Mouse (Mus musculus): ENCODE results near the gene Cer1. TPM values are rescaled to one million over a fixed set of nuclear protein-coding genes. Genes with fewer than 3 reads are reported as not detected.

Cer1 gene
- polyA plus RNA-seq (2017; shearing (Covaris generic)): not detected

DNA sequence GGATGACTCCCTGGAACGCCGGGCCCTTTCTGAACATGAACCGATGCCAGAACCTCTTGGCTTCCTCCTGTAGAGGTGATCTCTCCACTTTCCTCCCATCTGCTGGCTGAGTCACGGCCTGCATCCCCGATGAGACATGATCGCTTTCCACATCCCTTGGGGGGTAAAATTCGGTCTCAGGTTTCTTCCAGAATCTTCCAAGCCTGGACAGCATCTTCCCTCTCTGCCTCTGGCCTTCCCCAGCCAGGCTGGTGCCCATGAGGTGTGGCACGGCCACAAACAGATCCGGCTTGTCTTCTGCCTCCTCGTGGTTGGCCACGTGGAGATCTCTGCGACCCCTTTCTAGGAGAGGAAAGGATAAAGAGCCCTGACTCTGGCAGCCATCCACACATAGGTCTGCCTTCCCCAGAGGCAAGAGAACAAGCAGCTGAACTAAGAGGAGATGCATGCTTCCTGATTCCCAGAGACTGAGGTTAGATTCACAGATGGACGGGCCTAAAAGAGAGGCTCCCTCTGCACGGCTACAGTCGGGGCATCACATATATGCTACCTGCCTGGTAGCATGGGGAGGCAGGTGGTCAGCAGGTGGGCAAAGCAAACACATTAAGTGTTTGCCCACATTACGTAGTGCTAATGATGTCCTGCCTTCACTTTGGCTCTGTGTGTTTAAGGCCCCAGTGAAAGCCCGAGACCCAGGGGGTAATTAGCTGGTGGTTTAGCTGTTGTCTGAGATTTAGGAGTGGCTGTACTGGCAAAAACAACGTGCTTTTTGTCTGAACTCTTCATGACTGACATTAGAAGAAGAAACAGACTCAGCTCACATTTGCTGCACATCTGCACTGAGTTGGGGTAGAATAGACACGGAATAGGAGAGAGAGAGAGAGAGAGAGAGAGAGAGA is at the start of gene Cer1:
TSS of gene Cer1 (minus strand) at position 513 of the 899 bp plus-strand sequence.

GRCm38 (mm10) chr4:82859131-82860125 is 25.5 kb downstream of the Cer1 start, which contains the start of gene Zdhhc21:
Zdhhc21 (minus strand) TSS chr4:82859958.

Other genes with a start within 250 kb of the Cer1 start
- gene Nfib, start 179.4 kb downstream of the Cer1 start, polyA plus RNA-seq (2017; shearing (Covaris generic)): 0.72 TPM
- gene Zdhhc21, start 25.2 kb downstream of the Cer1 start, polyA plus RNA-seq (2017; shearing (Covaris generic)): 21.0 TPM
- gene Frem1, start 167.2 kb upstream of the Cer1 start, polyA plus RNA-seq (2017; shearing (Covaris generic)): 0.46 TPM

Measured in effector memory CD4-positive, alpha-beta T cell, adult 5 months (primary cell).